Mouse (Mus musculus): Measurements from ENCODE around the gene Rps3.

The Rps3 gene

GRCm38 (mm10) chr7:99436530-99436929 lies 47.0 kb downstream of the Rps3 start:
- DNase-seq, result no peak

DNA sequence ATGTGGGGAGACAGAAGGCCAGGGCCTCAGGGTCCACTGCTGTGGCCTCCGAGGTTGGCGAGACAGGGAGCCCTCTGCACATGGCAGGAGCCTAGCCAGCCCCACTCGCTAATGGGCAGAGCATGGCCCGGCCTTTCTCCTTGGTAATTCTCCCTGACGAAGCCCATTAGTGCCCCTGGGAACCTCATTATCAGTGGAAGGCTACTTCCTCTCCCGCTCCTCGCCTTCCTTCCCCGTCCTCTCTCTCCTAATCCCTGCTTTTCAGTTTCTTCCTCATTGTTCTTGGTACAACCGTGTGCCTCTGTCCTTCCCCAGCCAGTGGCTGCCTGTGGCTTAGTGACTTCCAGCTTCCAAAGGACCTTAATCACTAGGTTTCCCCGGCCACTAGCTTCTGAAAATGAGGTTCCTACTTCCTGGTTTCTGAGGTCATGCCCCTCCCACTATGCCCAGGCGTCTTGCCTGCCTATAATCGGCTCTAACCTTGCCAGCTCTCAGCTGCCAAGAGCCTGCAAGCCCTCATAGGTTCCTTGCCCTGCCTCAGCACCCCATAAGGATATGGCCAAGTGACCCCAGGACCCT lies 48.8 kb downstream of the Rps3 start:
- DNase-seq, result no peak

DNA sequence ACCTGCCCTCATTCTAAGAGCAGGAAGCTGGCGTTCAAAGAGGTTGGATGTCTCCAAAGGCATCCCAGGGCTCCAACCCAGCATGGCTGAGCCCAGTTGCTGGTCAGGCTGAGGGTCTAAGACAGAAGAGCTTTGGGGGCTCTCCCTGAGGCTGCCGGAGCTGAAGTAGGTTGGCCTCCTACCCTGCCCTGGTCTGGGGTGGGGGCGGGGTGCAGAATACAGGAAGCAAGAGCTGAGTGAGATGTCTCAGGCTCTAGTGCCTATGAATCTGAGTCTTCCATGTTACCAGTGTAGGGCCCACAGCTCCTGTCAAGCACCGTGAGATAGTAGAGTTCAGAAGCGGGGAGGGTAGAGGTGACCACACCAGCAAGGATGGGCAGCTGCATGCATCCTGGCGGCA lies 50.7 kb downstream of the Rps3 start:
- DNase-seq, result no peak

DNA sequence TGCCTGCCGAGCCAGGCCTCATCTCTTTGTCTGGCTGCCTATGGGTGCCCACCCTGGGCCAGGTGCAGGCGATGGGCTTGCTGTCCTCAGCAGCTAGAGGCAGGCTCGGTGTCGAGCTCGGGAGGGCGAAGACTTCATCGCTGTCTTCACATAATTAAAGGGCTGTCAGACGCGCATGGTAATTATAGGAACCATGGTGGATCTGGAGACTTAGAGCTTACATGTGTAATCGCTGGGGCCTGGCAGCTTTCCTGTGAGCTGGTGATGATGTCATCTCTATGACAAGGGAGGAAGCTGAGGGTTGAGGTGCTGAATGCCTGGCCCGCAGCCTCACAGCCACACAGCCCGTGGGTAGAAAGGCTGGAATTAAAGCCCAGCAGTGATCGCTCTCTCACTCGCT lies 51.3 kb downstream of the Rps3 start:
- DNase-seq, result no peak

DNA sequence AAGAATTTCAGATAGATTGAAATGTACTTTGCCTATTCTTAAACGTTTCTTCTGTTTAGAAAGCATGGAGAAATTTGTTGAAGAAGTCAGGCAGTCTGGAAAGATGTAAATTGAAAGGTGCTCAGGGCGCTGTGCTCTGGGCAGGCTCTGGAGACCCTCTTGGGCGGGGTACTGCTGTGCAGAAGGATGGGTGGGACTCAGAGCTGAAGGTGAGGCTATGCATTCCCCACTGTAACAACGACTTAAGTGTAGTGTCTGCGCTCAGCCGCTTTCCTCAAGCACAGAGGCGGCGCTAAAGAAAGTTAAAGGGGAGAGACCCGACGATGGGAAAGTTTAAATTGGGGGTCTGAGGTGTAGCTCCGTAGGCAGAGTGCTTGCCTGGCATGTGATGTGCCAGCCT lies 53.3 kb downstream of the Rps3 start:
- DNase-seq, result no peak

DNA sequence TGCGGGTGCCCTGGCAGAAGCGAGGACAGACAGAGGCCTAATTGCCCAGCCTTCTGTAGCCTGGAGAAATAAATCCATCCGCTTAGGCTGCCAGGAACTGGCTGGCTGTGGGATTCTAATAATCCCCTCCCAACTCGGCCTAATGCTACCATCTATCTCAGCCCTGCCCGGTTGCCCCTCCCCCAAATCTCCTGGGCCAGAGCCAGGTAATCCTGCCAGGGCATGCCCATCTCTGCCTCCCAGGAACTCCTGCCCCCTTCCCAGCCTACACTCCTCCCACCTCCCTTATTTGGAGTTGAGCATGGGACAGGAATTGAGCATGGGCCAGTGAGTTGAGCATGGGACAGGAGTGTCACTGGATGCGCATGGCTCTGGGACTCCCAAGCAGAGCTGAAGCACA lies 53.8 kb downstream of the Rps3 start:
- DNase-seq, result no peak

GRCm38 (mm10) chr7:99428836-99429235 lies 54.7 kb downstream of the Rps3 start:
- DNase-seq, result no peak

DNA sequence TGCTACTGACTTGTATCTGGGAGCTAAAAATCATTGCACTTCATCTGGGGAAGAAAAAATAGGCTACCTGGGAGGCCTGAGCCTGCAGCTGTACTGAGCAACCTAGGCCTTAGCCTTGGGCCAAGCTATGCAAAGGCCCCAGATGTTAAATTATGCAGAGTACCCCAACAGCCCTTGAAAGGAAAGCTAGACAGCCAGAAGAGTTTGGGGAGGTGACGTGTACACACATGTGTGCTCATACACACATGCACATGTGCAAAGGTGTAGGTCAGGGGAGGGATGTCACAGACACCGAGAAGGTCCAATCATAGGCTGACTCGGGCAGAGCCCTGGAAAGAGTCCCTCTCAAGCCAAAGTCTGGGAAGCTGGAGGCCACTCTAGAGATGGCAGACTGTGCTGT lies 55.6 kb downstream of the Rps3 start:
- no peak for DNase-seq

Measured in kidney, postnatal 36 days (tissue).